Mouse (Mus musculus) kidney, adult 2 months (tissue): ENCODE measurements around the gene Gm11084.

Source experiments
- CTCF ChIP-seq: fragments of 200-500 bp; conservative IDR thresholded peaks from 2 replicates; pipeline ENCODE4 v1.5.1; 2011; ENCODE audit warnings: low read depth, mild to moderate bottlenecking, control low read depth, low read length, moderate library complexity, mixed read lengths; ENCODE audit not compliant: insufficient read depth, insufficient read length
- POLR2A ChIP-seq: fragments of 200-500 bp; IDR thresholded peaks from one replicate; pipeline ENCODE4 v1.6.1; 2011; ENCODE audit warnings: low read depth, low read length, control low read depth

- no peak for TF ChIP-seq POLR2A
- TF ChIP-seq CTCF, result no peak
Measured at GRCm38 (mm10) chr2:72986616-72987015, at the start of gene Gm11084.
